Mouse (Mus musculus): ENCODE measurements around the gene Noa1. TPM values are rescaled to one million over a fixed set of nuclear protein-coding genes. Genes with fewer than 3 reads are reported as not detected.

The Noa1 gene
- total RNA-seq (2021) = 10 to 100 TPM; 23.3 to 27.5 TPM

DNA sequence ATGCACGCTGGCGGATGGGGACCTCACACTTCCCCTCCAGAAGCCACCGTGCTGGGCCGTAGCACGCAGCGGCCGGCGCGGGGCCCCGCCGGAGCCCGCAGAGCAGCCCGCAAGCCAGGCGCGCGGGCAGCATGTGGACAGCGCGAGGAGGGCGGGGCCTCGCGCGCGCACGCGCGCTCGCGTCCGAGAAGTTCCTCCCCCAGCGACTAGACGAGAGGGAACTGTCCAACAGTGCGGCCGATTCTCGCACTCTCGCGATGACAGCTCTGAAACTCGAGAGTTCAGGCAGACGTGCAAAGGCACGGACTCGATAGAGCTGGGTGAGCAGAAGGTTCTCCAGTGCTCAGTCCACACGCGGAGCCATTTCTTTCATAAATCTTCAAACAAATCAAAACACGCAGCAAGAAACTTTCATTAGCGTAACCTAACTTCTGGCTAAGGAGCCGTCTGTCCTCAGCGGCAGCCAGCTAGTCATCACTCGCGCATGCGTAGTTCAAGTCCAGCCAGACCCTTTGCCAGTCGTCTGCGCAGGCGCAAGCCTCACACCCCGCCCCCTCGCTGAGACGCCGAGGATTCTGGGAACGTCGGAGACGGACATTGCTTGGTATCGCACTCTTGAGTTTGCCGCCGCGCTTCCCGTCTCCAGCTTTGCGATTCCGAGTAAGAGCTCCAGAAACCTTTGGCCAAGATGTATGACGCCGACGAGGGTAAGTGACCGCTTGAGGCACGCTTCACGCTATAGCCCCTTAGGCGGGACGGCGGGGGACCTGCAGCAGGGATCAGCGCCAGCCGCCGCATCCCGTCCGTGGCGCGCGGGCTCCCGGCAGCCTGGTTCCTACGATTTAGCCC is at the start of gene Noa1, which contains the start of gene Polr2b:
TSS of gene Noa1 (minus strand) at position 161 of the 849 bp plus-strand sequence.
TSS of gene Polr2b (plus strand) at position 224 of the 849 bp plus-strand sequence.
- intact Hi-C loops (cut with DNase I) = no loop called here

DNA sequence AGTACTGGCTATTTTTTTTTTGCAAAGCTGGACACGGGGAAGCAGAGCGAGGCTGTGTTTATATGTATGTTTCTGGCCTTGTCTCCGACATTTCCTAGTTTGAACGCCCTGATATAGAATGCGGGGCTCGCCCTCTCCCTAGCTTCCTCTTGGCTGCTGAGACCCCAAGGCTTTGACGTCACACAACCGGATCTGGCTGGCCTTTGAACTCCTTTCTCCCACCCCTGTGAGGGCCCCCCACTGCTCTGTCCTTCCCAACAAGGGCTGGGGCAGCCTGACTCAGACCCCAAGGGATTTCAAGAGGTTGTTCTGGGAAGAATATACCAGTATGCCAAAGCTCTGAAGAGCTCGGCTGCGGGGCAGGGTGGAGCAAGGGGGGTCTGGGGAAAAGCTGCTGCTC is 48.5 kb upstream of the Noa1 start:
- DNase-seq (ENCODE audit: extremely low spot score in 1 of 2, low spot score in 2 of 2) = peak in 1 of 2 experiments; percentile 91
- intact Hi-C loops (cut with DNase I) = loop anchor here (5.0 kb wide), 1 partner anchor 44 kb away; no protein-coding TSS in a partner anchor

More for the DNA sequence above, at the start of gene Noa1, which contains the start of gene Polr2b:
- peak; percentile 98 for DNase-seq (ENCODE audit: extremely low spot score in 1 of 2, low spot score in 2 of 2)

DNA sequence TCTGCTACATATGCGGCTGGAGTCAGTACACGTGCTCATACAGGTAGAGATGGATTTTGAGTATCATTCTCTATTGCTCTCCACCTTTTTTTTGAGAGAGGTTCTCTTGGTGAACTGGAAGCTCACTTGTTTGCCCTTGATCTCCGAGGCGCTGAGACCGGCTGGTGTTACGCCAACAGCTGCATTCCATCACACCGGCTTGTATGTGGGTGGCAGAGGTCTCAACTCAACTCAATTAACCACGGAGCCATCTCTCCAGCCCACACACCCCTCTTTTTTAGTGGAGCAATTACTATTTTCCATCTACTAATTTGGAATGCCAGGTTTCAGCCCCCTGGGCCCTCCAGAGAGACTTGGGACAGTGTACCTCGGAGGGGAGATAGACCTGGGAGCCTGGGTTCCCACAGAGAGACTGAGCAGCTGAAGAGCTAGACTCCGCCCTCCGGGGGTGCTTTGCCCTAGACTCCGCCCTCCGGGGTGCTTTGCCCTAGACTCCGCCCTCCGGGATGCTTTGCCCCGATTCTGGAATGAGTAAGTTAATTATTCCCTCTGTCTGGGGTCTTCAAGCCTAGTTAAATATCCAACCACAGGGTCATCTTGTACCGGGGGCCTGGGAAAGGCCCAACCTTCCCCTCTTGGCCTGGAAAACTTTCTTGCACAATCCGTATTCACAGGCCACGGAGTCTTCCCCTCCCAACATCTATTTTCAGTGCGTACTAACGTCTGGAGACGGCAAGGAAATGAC is 47.7 kb upstream of the Noa1 start:
- intact Hi-C loops (cut with DNase I) = loop anchor here (5.0 kb wide), 1 partner anchor 45 kb away; no protein-coding TSS in a partner anchor
- DNase-seq (ENCODE audit: extremely low spot score in 1 of 2, low spot score in 2 of 2) = peak in 1 of 2 experiments; percentile 80

DNA sequence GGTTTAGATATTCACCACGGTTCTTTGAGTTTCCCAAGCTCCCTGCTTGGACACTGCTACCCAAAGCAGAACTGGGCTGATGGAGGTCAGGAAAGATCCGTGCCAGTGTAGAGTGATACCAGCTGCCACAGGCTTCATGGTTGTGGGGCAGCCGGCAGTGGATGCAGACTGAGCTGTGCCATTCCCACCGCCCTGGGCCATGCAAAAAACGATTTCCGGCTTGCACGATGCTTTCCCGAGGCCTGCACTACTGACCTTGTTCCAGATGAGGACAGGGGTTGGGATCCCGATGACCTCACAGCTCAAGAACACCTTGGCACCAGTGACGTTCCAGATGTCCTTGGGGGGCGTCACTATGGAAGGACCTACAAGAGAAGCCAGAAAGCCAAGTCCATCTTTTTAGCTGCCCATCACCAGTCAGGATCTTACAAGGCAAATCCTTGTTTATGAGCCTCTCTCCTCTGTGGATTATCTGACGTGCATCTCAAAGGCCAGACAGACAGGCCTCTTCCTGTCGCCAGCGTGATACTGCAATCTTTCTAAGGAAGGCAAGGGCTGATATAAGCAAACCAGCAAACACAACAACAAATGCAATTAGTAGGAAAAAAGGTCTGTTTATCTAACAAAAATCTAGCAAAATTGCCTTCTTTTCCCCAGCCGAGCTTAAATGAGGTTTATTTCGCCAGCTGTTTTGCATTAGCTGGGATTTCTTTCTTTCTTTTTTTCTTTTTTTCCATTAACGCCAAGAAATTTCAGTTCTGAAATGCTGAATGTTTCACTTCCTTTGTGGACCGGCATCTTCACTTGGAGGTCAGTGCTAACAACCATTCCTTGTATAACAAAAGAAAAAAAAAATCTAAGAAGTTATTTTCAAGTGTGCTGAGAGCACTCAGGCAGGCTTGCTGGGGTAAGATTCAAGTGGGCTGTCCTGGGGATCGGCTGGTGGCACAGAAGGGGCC is 45.7 kb upstream of the Noa1 start:
- DNase-seq (ENCODE audit: extremely low spot score in 1 of 2, low spot score in 2 of 2) = no peak
- intact Hi-C loops (cut with DNase I) = loop anchor here (5.0 kb wide), 1 partner anchor 47 kb away; no protein-coding TSS in a partner anchor

DNA sequence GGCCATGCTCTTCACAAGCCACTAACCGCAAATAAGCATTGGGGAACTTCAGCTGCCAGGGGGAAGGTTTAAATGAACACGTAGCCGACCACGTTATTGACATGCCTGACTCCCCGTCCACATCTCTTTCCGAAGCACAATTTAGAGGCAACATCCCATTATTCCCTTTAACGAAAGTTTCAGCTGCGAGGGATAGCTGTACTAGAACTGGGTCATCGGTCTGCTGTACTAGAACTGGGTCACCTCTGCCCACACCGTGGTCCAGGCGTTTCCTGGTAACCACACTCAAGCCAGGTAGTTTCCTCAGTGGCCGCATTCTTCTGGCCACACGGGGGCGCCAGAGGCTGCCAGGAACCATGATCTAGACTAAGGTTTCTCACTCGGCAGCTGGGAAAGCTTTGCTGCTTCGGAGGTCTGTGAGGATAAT is 44.5 kb upstream of the Noa1 start:
- peak; percentile 84 to 86 for DNase-seq (ENCODE audit: extremely low spot score in 1 of 2, low spot score in 2 of 2)
- intact Hi-C loops (cut with DNase I) = no loop called here

DNA sequence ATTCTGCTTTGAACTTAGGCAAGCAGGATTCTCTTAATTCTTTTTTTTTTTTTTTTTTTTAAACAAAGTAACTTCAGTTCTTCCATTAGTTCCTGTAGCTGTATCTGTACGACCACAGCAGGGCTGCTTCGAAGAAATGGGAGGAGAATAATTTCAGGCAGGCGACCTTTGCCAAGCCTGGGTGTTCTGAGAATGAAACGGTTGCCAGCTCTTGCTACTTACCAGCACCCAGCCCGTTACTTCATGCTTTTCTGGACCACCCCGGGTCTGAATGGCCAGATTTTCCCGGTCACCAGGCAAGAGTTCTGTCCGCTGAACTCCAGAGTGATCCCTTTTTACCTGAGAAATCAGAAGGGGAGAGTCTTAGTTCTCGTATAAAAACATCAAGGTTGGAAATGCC is 41.8 kb upstream of the Noa1 start:
- intact Hi-C loops (cut with DNase I) = no loop called here
- no peak for DNase-seq (ENCODE audit: extremely low spot score in 1 of 2, low spot score in 2 of 2)

DNA sequence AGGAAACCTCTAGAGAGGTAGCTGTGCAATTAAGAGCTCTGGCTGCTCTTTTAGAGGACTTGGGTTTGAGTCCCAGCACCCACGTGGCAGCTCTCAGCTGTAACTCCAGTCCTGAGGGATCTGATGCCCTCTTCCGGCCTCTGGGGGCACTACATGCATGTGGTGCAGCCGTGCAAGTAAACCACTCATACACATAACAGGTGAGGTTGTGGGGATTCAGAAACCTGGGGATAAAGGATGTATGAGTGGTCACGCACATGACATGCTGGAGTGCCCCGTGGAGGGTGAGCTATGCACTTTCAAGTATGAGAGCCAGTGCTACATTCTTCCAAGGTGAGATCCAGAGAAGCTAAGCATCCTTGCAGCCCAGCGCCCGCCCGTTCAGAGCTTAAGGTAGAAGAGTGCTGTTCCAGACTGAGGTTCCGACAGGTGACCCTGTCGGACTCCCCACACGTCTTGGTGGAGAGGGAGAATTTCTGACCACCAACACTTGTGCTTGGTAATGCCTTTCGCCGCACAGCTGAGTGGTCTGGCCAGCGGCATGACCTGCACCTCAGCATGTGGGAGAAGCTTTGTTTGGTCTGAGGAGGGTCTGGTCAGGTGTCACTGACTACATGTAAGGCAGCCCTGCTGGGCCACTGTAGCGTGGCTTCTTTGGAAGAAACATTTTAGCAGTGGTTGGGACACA is 40.2 kb upstream of the Noa1 start:
- no peak for DNase-seq (ENCODE audit: extremely low spot score in 1 of 2, low spot score in 2 of 2)
- intact Hi-C loops (cut with DNase I) = no loop called here

DNA sequence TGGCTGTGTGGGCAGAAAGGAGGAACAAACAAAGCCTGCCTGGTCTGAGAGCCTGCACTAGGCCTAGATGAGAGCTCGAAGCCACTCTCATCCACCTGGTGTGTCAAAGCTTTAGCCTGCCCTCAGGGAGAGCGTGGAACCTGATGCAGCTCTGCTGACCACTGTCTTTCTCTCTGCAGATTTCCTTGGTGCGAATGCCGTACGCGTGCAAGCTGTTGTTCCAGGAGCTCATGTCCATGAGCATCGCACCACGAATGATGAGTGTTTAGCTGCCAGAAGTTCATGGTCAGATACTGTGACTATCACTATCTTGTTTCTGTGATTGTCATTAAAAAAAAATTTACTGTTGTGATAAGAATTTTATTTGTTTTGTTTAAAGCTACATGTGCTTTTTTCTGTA is 39.0 kb upstream of the Noa1 start:
- DNase-seq (ENCODE audit: extremely low spot score in 1 of 2, low spot score in 2 of 2) = no peak
- intact Hi-C loops (cut with DNase I) = no loop called here

DNA sequence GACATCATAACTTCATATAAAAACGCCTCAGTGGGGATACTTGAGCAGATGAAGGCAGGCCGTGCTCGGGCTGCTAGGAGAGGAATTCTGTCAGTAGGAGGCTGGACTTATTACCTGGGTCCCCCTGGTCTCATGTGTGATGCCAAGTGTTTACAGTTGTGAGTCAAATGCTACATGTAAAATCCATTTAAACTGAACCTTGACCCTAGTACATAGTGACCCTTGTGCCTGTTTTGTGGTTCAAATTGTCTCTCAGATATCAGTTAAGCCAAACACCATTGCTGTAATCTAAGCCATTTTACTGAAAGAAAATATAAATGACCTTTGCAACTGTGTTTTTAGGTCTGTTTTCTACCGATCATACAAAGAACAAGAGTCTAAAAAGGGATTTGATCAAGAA is 30.1 kb upstream of the Noa1 start:
- DNase-seq (ENCODE audit: extremely low spot score in 1 of 2, low spot score in 2 of 2) = no peak
- intact Hi-C loops (cut with DNase I) = no loop called here

DNA sequence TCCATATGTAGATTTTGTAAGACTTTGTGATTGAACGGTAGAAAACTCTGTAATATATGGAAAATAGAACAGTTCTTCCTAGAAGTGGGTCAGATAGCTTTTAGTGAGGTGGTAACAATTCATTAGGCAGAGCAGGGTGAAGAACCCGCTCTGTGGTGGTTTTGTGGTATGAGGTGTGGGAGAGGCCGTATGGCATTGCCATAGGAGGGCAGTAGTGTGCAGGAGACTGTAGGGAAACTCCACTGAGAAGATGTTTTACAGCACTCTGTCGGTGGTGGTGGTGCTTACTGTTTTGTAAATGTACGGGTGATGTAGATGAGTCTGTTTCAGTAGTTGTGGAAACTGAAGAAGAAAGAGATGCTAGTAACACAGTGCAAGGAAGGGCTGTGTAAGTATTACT is 20.3 kb upstream of the Noa1 start:
- intact Hi-C loops (cut with DNase I) = no loop called here

DNA sequence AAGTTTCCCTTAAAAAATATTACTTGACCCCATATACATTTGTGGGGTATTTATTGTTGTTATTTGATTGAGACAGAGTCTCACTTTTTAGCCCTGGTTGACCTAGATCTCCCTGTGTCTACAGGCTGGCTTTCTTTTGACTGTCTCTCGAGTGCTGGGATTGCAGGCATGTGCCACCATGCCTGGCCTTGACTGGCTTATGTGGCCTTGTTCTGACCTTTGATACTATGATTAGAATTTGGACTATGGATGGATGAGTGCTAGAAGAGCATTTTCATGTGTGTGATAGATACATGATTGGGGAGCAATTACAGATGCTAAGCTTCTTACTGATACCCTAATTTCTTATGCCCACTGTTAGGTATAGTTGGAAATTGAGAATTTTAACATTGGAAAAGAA is 15.1 kb upstream of the Noa1 start:
- no peak for DNase-seq (ENCODE audit: extremely low spot score in 1 of 2, low spot score in 2 of 2)

More for the DNA sequence above, 20.3 kb upstream of the Noa1 start:
- no peak for DNase-seq (ENCODE audit: extremely low spot score in 1 of 2, low spot score in 2 of 2)

DNA sequence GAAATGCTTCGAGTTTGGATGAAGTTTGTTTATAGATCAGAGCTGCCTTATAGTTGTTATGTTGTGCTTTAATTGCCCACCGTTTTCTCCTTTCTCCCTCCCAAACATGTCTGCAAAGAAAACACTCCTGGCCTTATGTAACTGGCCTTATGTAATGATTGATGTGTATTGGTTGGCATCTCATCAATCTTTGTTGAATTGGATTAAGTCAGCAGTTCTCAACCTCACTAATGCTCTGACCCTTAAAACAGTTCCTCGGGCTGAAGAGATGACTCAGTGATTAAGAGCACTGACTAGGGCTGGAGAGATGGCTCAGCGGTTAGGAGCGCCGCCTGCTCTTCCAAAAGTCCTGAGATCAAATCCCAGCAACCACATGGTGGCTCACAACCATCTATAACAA is 5.1 kb upstream of the Noa1 start:
- intact Hi-C loops (cut with DNase I) = no loop called here
- DNase-seq (ENCODE audit: extremely low spot score in 1 of 2, low spot score in 2 of 2) = no peak

More for the DNA sequence above, 15.1 kb upstream of the Noa1 start:
- intact Hi-C loops (cut with DNase I) = loop anchor here (10.0 kb wide), 1 partner anchor 330 kb away; no protein-coding TSS in a partner anchor

DNA sequence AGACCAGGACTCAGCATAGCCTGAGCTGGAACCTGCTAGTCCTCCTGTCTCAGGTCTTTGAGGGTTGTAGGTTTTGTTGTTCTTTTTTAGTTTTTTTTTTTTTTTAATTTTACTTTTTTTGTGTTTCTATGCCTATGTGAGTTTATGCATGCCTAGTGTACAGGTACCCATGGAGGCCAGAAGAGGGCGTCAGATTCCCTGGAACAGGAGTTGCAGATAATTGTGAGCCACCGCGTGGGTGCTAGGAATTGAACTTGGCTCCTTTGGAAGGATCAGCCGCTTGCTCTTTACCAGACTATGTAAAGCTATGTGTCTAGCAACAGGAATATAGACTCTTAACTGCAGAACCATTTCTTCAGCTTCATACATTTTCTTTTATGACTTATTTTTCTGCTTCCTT is 4.3 kb upstream of the Noa1 start:
- intact Hi-C loops (cut with DNase I) = no loop called here
- DNase-seq (ENCODE audit: extremely low spot score in 1 of 2, low spot score in 2 of 2) = no peak

DNA sequence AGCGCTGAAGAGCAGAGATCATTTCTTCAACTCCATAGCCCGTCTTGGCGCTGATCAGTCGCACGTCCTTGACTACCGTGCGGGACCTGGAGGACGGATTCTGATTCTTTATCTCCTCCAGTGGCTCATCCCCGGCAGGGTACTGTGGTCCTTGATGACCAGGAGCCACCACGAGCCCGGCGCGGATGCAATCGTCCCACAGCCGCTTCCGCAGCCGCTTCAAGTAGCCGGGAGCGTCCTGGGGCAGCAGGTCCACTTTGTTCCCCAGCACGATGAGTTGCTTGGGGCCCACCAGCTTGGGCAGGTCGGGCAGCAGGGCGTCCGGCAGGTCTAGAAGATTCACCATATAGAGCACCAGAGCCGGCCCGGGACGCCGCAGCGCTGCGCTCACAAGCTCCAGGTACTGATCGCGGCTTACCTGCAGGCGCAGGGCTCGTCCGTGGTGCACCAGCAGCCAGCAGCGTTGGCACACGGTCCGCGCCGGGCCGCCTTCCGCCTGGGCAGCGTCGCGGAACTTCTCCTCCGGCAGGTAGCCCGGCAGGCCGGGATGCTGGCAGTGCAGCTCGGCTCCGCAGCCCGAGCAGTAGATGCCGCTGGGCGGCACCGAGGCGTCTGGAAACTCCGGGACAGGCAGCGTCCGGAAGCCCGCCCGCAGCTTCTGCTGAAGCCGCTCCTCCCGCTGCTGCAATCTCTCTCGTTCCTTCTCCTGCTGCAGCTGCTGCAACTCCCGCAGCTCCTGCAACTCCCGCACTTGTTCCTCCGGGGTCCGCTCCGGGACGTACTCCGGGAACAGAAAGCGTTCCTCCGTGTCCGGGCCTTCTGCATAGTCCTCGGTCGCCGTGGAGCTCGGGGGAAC is 605 bp downstream of the Noa1 start:
- intact Hi-C loops (cut with DNase I) = no loop called here
- DNase-seq (ENCODE audit: extremely low spot score in 1 of 2, low spot score in 2 of 2) = peak; percentile 25 to 65

DNA sequence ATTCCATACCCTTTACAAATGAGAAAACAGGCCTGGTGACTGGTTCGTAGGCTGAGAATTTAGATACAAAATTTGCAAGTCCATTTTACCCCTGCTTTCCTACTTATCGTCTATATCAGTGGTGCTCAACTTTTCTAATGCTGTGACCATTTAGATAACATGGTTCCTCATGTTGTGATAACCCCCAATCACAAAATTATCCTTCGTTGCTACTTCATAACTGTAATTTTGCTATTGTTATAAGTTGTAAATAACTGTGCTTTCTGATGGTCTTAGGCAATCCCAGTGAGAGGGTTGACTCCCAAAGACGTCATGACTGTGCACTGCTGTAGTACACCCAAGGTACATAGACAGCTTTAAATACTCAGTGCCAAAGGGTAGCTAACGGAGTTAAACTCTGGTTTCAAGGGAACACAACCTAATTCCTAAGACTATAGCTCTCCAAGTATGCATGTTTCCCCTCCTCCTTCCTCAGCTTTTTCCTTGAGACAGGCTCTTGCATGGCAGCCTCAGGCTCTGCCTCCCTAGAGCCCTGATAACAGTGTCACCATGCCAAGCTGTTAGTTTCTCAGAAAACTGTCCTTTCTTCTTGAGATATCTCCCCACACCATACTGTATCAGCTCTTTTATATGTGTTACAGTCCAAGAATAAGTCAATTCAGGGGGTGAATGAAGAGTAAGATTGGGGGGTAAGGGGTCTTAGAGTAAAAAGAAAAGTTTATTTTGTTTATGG is 1.9 kb downstream of the Noa1 start:
- intact Hi-C loops (cut with DNase I) = no loop called here

DNA sequence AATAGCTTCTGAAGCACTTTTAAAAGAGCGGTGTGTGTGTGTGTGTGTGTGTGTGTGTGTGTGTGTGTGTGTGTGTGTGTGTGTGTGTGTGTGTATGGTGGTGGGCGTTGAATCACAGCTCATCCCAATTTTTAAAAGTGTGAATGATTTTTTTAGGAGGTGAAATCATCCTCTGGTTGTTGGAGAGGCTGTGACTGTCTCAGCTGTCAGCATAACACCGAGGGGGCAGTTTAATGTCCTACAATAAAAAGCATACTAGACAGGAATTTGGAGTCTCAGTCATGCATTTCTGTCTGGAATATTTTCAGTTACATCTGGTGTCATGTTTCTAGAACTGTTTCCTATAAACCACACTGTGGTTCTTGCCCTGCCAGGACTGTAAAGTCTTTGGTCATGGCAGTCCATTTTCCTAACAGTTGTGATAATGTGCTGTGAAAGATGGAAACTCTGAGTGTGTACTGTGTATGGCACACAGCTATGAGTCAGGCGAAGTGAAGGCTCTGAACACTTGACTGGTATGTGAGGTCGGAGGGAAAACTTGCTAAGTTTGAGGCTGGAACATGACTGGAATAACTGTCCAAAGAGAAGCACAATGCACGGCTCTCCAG is 8.5 kb downstream of the Noa1 start:
- DNase-seq (ENCODE audit: extremely low spot score in 1 of 2, low spot score in 2 of 2) = no peak
- intact Hi-C loops (cut with DNase I) = no loop called here

More for the DNA sequence above, 1.9 kb downstream of the Noa1 start:
- DNase-seq (ENCODE audit: extremely low spot score in 1 of 2, low spot score in 2 of 2) = no peak

Measured in left cerebral cortex, postnatal 10 days (tissue).